16 mouse cellular contexts compared by ENCODE assay signal in the genomic region with DNA sequence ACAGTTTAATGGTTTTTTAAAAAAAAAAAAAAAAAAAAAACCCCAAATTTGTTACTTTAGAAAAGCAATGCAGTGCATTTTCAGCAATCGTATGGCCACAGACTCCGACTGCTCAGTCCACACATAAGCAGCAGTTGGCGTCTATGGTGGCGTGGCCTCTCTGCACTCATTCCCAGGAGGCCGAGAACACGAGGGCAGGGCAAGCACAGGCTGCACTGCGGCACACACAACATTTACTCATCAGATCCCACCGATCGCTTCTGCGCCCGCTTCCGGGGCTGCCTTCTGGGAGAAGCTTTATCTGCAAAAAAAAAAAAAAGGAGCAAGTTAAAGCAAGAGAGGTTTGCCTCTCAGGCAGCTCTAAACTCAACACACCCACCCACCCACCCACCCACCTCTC.
"Had no signal": no experiment of that assay in that cellular context is flagged by ENCODE, and none has a peak within 500 bp of the region (broad histone marks: within the 10 kb centered on the region; RNA-seq: fewer than 3 reads in every experiment).

No protein-coding gene starts in this region.

- H3K4me1 ChIP-seq: neural tube, embryonic 13.5 days; neural tube, embryonic 15.5 days; stomach, embryonic 15.5 days had no signal

- H3K27me3 ChIP-seq: neural tube, embryonic 13.5 days; neural tube, embryonic 15.5 days; stomach, embryonic 15.5 days had no signal

- H3K27ac ChIP-seq: neural tube, embryonic 13.5 days; neural tube, embryonic 15.5 days; stomach, embryonic 15.5 days; stomach, postnatal 0 days had no signal

- H3K4me2 ChIP-seq: neural tube, embryonic 13.5 days; neural tube, embryonic 15.5 days; stomach, embryonic 15.5 days had no signal

- H3K9me3 ChIP-seq: neural tube, embryonic 13.5 days; neural tube, embryonic 15.5 days; stomach, embryonic 15.5 days had no signal

- H3K4me3 ChIP-seq: neural tube, embryonic 13.5 days; neural tube, embryonic 15.5 days; stomach, embryonic 15.5 days had no signal

- DNase-seq: retina, postnatal 1 day; right cerebral cortex, adult 18-20 months; right cerebral cortex, postnatal 14 days; right cerebral cortex, postnatal 25 days; right cerebral cortex, postnatal 4 days; spleen, adult 18-20 months; thymus, adult 18-20 months; thymus, adult 2 months; thymus, postnatal 14 days; thymus, postnatal 25 days; thymus, postnatal 36 days; thymus, postnatal 4 days had no signal

- H3K9ac ChIP-seq: neural tube, embryonic 13.5 days; neural tube, embryonic 15.5 days; stomach, embryonic 15.5 days had no signal
